Mouse (Mus musculus) liver, embryonic 11.5 days (tissue): Measurements from ENCODE around the gene Atp6v0a2. TPM values are rescaled to one million over a fixed set of nuclear protein-coding genes. Genes with fewer than 3 reads are reported as not detected.
A peak's percentile ranks its signal among the peaks of the same experiment; 100 is the strongest.
"Not testable (repeated sequence)": the region's sequence is repeated elsewhere in the genome, so short reads cannot be mapped to it uniquely, and the experiment has no call there.

Source experiments
- ATAC-seq: fragments of 200-750 bp; cut with Nextera tagmentation; replicated peaks from 2 replicates; pipeline ENCODE4 v1.8.0; 2017; ENCODE audit warnings: moderate number of reproducible peaks, mild to moderate bottlenecking, moderate TSS enrichment, moderate library complexity; ENCODE audit not compliant: low FRiP score
- DNase-seq: peaks from one replicate; pipeline ENCODE4 v3.0.0-alpha.2; 2017; ENCODE audit warnings: low spot score
- H3K27ac ChIP-seq: fragments of 300-500 bp; sonication (generic); 2 replicates; pipeline ENCODE4 v1.5.1; 2014; ENCODE audit warnings: mild to moderate bottlenecking, low read depth, low read length, control low read depth
- H3K27me3 ChIP-seq: fragments of 300-500 bp; sonication (generic); replicated peaks from 2 replicates; pipeline ENCODE4 v1.6.1; 2014; ENCODE audit warnings: low read length, mixed read lengths; ENCODE audit not compliant: control insufficient read depth, insufficient read depth
- H3K36me3 ChIP-seq: fragments of 300-500 bp; sonication (generic); 2 replicates; pipeline ENCODE4 v1.6.1; 2014; ENCODE audit warnings: mild to moderate bottlenecking, low read length, moderate library complexity, mixed read lengths; ENCODE audit not compliant: control insufficient read depth, insufficient read depth
- H3K4me1 ChIP-seq: fragments of 300-500 bp; sonication (generic); replicated peaks from 2 replicates; pipeline ENCODE4 v1.6.1; 2014; ENCODE audit warnings: low read length, mixed read lengths; ENCODE audit not compliant: control insufficient read depth, insufficient read depth
- H3K4me2 ChIP-seq: fragments of 300-500 bp; sonication (generic); 2 replicates; pipeline ENCODE4 v1.6.1; 2014; ENCODE audit warnings: mild to moderate bottlenecking, control low read depth, moderate library complexity
- H3K4me3 ChIP-seq: fragments of 300-500 bp; sonication (generic); 2 replicates; pipeline ENCODE4 v1.5.1; 2014; ENCODE audit warnings: low read depth, low read length, control low read depth
- H3K9ac ChIP-seq: fragments of 300-500 bp; sonication (generic); 2 replicates; pipeline ENCODE4 v1.6.1; 2014; ENCODE audit warnings: low read depth, low read length, control low read depth
- H3K9me3 ChIP-seq: fragments of 300-500 bp; sonication (generic); 2 replicates; pipeline ENCODE4 v1.6.1; 2016; ENCODE audit warnings: low read length, inconsistent platforms, mixed read lengths; ENCODE audit not compliant: control insufficient read depth
- WGBS: fragments of 180-500 bp; shearing (Covaris S2); extraction: QIAGEN DNeasy Blood & Tissue Kit; methylation state at CpG from one replicate; pipeline ENCODE4 v1.1.7; 2014; 5-methylcytosine and 5-hydroxymethylcytosine counted together
- polyA plus RNA-seq: library from polyadenylated mRNA; unstranded; fragments of >200 nt; fragmentation: Nextera tagmentation; extraction: Ambion mirVana; gene quantifications from 2 replicates; pipeline ENCODE4 v1.2.1, GENCODE M21; 2014

Gene Atp6v0a2
- 31.2 and 36.0 TPM in 2 replicates for polyA plus RNA-seq

- H3K4me1 ChIP-seq = peaks cover 17% of the 10 kb centered on the region
- H3K27ac ChIP-seq = peak within 1 kb of the TSS; percentile 78; the same call in 1 of the 2 replicates
- peak within 1 kb of the TSS; percentile 84 for H3K9ac ChIP-seq
- H3K27me3 ChIP-seq = no peaks in the 10 kb centered on the region
- peak within 1 kb of the TSS; percentile 92 for H3K4me2 ChIP-seq
- peak within 1 kb of the TSS; percentile 98 for H3K4me3 ChIP-seq
- 0 out of 2 replicates have a peak, but pooled peaks cover 4% of the 10 kb centered on the region for H3K36me3 ChIP-seq
- WGBS = under 1% methylated on average over 57 of the region's 58 CpGs
- DNase-seq (peak; percentile 94), ATAC-seq (peak; percentile 91)
- no peaks in the 10 kb centered on the region for H3K9me3 ChIP-seq
These were observed at the start of gene Atp6v0a2 for GRCm38 (mm10) chr5:124628448-124629363. Atp6v0a2 (plus strand) TSS chr5:124628576.

GRCm38 (mm10) chr5:124578633-124579317 is 49.6 kb upstream of the Atp6v0a2 start, which contains the start of the genes Eif2b1 and Gtf2h3:
Eif2b1 (minus strand) TSS chr5:124579131.
Gtf2h3 (plus strand) TSS chr5:124579140.
- Histone ChIP-seq H3K4me3 (peak within 1 kb of the TSS; percentile 86), H3K27me3 (no peaks in the 10 kb centered on the region), H3K27ac (peak within 1 kb of the TSS; percentile 9; the same call in 1 of the 2 replicates), H3K9me3 (no peaks in the 10 kb centered on the region), H3K36me3 (peaks cover 25% of the 10 kb centered on the region), H3K4me1 (peaks cover 9% of the 10 kb centered on the region), H3K4me2 (peak within 1 kb of the TSS; percentile 93), H3K9ac (peak within 1 kb of the TSS; percentile 84)
- WGBS = under 1% methylated on average over 51 of the region's 51 CpGs
- DNase-seq (peak; percentile 91), ATAC-seq (peak; percentile 89)

- WGBS = 66% methylated on average over 5 of the region's 5 CpGs
- ATAC-seq = no peak
These were observed 45.9 kb upstream of the Atp6v0a2 start for GRCm38 (mm10) chr5:124582515-124582914.

GRCm38 (mm10) chr5:124592768-124593167 is 35.6 kb upstream of the Atp6v0a2 start:
- Histone ChIP-seq H3K4me1 (no peaks in the 10 kb centered on the region), H3K36me3 (peaks cover 32% of the 10 kb centered on the region), H3K4me3 (no peak overlapping the region), H3K4me2 (no peak overlapping the region), H3K27ac (no peak overlapping the region), H3K27me3 (no peaks in the 10 kb centered on the region), H3K9ac (no peak overlapping the region), H3K9me3 (no peaks in the 10 kb centered on the region)
- DNase-seq (no peak), ATAC-seq (no peak)
- 94% methylated on average over 3 of the region's 3 CpGs for WGBS

More at GRCm38 (mm10) chr5:124582515-124582914, 45.9 kb upstream of the Atp6v0a2 start:
- no peak for DNase-seq
- Histone ChIP-seq H3K27me3 (no peaks in the 10 kb centered on the region), H3K4me3 (no peak overlapping the region), H3K36me3 (peaks cover 13% of the 10 kb centered on the region), H3K4me1 (peaks cover 9% of the 10 kb centered on the region), H3K9me3 (no peaks in the 10 kb centered on the region), H3K4me2 (no peak overlapping the region), H3K9ac (no peak overlapping the region), H3K27ac (no peak overlapping the region)

GRCm38 (mm10) chr5:124598224-124599174 is 29.9 kb upstream of the Atp6v0a2 start:
- peak; percentile 98 for ATAC-seq
- DNase-seq = peak; percentile 80
- Histone ChIP-seq H3K27ac (no peak overlapping the region), H3K9me3 (no peaks in the 10 kb centered on the region), H3K9ac (peak overlapping the region; percentile 47), H3K4me3 (peak overlapping the region; percentile 72), H3K4me2 (peak overlapping the region; percentile 79), H3K4me1 (peaks cover 2% of the 10 kb centered on the region; the same call in 1 of the 2 replicates), H3K36me3 (peaks cover 16% of the 10 kb centered on the region), H3K27me3 (no peaks in the 10 kb centered on the region)
- 8% methylated on average over 30 of the region's 30 CpGs for WGBS

- H3K36me3 ChIP-seq = peaks cover 11% of the 10 kb centered on the region
- not testable (repeated sequence) for H3K9ac ChIP-seq, H3K4me1 ChIP-seq, H3K4me2 ChIP-seq, DNase-seq, ATAC-seq, H3K9me3 ChIP-seq, H3K4me3 ChIP-seq, H3K27ac ChIP-seq, H3K27me3 ChIP-seq
- WGBS = 42% methylated on average over 8 of the region's 8 CpGs
These were observed 28.6 kb upstream of the Atp6v0a2 start for GRCm38 (mm10) chr5:124599726-124600125.

- Histone ChIP-seq H3K9ac (no peak overlapping the region), H3K36me3 (no peaks in the 10 kb centered on the region), H3K4me2 (no peak overlapping the region), H3K4me1 (peaks cover 2% of the 10 kb centered on the region; the same call in 1 of the 2 replicates), H3K4me3 (no peak overlapping the region), H3K9me3 (no peaks in the 10 kb centered on the region), H3K27ac (no peak overlapping the region), H3K27me3 (no peaks in the 10 kb centered on the region)
- DNase-seq (peak; percentile 57), ATAC-seq (no peak)
- 56% methylated on average over 5 of the region's 5 CpGs for WGBS
These were observed 26.0 kb upstream of the Atp6v0a2 start for GRCm38 (mm10) chr5:124602349-124602748.

GRCm38 (mm10) chr5:124604296-124604695 is 24.1 kb upstream of the Atp6v0a2 start:
- no peak overlapping the region for H3K4me2 ChIP-seq
- H3K27me3 ChIP-seq = no peaks in the 10 kb centered on the region
- H3K27ac ChIP-seq = no peak overlapping the region
- no peak for DNase-seq
- no peaks in the 10 kb centered on the region for H3K4me1 ChIP-seq
- no peak for ATAC-seq
- H3K36me3 ChIP-seq = no peaks in the 10 kb centered on the region
- H3K4me3 ChIP-seq = no peak overlapping the region
- 82% methylated on average over 4 of the region's 4 CpGs for WGBS
- no peak overlapping the region for H3K9ac ChIP-seq
- H3K9me3 ChIP-seq = no peaks in the 10 kb centered on the region
